Mouse (Mus musculus): Measurements from ENCODE around the gene Iqch.

GRCm38 (mm10) chr9:63535042-63535441 lies 67.3 kb downstream of the Iqch start:
- TF ChIP-seq CTCF (conservative IDR thresholded peaks at IDR 0.05; ENCODE audit: insufficient read depth, insufficient read length, low read depth, low read length): no peak
- no peak for TF ChIP-seq POLR2A (IDR thresholded peaks at IDR 0.05; ENCODE audit: low read depth, low read length)

All from kidney, adult 2 months (tissue).